Mouse (Mus musculus) ZHBTc4 (cell line): ENCODE results near the gene Mob3a.
A peak's percentile ranks its signal among the peaks of the same experiment; 100 is the strongest.

ENCODE experiments used
- DNase-seq: peaks from one replicate; pipeline ENCODE4 v3.0.0-alpha.2; 2011; ENCODE audit warnings: low read depth, low spot score

Mob3a gene

GRCm38 (mm10) chr10:80677942-80678436 lies 23.8 kb downstream of the Mob3a start, which contains the start of gene Mknk2:
Mknk2 (minus strand) TSS chr10:80678112.
- peak; percentile 36 for DNase-seq

- DNase-seq, result no peak
Measured at GRCm38 (mm10) chr10:80677128-80677875, 24.5 kb downstream of the Mob3a start.

GRCm38 (mm10) chr10:80676198-80676928 lies 25.4 kb downstream of the Mob3a start:
- peak; percentile 100 for DNase-seq

DNA sequence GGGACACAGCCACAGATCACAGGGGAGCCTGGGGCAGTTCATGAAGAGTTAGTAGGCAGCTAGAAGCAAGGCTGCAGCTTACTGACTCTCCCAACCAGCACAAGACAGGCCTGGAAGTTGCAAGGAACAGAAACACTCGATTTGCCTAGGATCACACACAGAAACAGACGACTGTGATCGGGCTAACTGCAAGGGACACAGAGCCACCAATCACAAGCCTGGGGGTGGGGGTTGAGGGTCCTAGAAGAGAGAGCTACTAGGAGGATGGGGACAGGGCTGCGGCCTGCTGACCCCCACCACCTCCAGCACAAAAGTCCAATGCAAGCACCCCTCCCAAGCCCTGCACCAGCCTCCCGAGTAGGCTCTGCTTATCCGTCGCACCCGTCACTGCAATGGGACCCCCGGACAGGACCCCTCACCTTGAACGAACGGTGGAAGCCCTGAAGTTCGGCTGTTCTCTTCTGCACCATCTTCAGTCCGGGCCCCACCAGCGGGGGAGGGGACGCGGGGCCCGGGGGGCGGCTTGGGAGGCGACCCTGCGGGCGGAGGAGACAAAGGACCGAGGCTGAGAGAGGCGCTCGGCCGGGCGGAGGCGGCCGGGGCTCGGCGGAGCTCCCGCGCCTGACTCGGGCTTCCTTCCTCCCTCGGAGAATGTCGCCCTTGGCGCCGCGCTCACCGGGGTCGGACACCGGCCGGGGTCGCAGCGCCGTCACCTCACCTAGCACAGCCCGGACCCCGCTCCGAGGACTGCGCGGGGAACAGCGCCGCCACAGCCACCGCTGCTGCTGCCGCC lies 26.2 kb downstream of the Mob3a start:
- no peak for DNase-seq

- no peak for DNase-seq
Measured at GRCm38 (mm10) chr10:80674851-80675404, 26.8 kb downstream of the Mob3a start.

DNA sequence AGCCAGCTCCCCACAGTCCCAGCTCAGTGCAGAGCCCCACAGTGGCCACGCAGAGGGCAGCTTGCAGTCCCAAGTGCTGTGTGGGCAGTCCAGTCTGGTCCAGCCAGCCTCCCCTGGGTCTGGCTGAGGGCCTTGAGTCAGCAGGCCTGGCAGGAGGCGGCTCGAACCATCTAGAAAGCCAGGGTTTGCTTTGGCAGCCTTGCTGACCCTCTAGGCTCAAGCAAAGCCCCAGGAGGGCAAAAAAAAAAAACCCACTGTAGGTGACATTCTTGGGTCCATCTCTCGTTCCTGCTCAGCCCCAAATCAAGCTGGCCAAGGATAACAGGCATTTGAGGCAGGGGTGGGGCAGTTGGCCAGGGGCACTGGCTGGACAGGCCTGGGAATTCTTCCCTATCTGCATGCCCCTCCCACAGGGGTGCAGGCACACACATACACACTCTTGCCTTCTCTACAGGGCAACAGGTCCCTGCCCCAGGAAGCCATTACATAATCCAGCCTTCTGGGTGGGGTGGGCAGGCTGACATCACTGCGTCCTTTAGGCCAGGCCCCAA lies 27.5 kb downstream of the Mob3a start:
- no peak for DNase-seq

DNA sequence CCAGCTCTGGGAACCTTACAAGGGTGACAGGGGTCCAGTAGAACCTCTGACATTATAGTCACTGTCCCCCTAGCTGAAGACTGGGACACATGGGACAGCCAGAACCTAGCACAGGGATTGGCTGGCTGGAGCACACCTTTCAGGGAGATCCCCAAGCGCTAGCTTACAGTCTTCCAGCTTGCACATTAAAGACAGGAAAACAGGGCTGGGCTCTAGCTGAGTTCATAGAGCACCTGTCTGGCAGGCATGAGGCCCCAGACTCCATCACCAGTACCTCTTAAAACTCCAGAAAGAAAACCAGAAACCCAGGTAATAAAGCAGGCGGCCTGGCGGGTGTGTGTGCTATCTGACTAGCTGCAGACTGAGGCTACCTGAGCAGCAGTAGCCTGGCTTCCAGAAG lies 28.1 kb downstream of the Mob3a start:
- DNase-seq, result no peak

GRCm38 (mm10) chr10:80671936-80672690 lies 29.7 kb downstream of the Mob3a start:
- DNase-seq, result no peak

- no peak for DNase-seq
Measured at GRCm38 (mm10) chr10:80671251-80671650, 30.5 kb downstream of the Mob3a start.

DNA sequence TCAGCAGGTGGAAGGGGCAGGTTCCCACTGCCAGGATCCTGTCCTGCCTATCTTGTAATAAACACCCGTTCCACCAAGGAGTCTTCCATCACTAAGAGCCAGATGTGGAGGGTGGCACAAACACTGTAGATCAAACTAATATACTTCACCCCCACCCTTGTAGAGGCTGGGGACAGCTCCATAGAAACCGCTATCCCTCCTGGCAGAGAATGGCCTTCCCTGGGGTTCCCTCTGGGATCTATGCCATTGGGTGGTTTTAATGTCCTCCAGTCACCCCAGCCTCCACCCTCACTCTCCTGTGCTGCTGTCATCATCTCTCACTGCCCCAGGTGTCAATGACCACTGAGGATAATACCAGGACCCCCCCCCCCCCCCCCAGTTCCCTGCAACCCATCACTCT lies 31.2 kb downstream of the Mob3a start:
- no peak for DNase-seq

GRCm38 (mm10) chr10:80669737-80670485 lies 31.9 kb downstream of the Mob3a start:
- no peak for DNase-seq

DNA sequence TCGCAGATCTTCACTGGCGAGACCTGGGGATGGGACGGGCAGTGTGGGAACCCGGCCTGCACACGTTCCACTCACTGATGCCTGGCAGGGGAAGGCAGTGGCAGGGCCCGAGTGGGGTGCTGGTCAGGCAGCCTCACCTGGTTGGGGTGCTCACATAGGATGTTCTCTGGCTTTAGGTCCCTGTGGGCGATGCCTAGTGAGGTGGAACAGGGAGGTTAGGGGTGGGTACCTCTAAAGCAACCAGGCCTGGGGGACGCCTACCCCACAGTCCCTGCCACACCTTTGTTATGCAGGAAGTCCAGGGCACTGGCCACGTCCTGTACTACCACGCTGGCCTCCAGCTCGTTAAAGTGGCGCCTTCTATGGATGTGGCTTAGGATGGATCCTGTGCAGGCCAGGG lies 32.8 kb downstream of the Mob3a start:
- DNase-seq, result no peak

- DNase-seq, result no peak
Measured at GRCm38 (mm10) chr10:80668614-80669013, 33.2 kb downstream of the Mob3a start.

DNA sequence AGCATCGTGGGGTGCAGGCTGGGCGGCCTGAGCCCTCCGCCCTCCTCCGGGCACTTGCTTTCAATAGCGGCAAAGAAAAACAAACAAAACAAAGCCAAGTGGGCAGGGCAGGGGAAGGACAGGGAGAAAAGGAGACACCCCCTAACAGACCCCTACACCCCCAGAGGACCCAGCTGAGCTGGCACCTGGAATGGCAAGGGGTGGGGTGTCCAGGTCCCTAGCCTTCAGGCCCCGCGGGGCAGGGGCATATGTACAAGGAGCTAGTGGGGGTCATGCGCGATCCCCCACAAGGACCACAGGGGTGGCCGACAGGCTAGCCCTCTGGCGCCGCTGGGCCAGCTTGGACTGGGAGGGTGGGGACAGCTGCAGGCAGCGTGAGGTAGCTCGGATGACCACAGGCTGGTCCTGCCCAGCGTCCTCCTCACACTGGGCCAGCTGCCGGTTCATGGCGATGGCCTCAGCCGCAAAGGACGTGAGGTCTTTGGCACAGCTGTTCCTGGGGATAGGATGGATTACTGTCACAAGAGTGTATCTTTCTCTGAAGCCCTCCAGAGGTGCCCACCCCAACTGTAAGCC lies 34.9 kb downstream of the Mob3a start:
- no peak for DNase-seq

DNA sequence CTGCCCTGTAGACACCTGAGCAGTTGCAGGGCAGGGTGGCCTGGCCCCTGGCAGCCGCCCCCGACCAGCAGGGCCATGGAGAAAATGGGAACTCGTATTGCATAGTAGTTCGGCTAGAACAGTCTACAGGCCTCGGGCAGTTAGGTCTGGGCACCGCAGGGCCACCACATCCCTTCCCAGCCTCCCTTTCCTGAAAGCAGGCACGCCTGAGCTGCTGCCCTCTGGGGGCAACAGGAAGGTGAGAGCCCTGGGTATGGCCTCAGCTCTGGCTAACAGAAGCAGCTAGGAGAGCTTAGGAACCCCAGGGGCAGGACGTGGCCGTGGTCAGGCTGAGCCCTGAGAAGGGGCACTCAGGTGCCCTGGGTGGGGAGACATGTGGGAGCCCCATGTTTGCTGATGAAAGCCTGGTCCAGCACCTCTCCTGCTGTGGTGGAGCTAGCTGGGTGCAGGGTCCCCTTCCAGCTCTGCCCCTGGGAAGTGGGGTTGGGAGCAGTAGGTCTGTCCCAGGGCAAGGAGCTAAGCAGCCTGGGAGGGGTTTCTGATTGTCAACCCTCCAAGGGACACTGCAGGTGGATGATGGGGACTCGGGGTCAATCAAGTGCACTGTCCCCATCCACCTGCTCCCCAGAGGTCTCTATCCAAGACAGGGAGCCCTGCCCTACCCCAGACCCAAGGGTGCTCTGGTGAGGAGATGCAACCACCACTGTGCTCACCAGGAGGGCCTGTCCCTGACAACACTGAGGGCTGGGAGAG lies 35.6 kb downstream of the Mob3a start:
- DNase-seq, result no peak

DNA sequence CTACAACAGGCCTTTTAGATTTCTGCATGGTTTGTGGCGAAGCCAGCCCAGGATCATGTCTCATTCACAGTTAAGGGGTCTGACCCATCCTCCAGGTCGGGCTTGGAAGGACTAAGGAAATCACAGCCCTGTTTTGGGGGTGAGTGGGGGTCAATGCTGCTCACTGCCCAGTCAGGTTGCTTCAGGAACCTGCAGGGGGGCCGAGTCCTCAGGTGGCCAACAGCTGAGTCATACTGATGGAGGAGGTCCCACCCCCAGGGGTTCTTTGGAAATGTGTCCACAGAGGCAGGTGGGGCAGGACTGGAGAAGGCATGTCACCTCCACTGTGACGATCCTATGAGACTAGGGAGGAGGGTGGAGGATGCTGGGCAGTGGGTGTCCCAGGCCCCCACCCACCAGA lies 36.3 kb downstream of the Mob3a start:
- no peak for DNase-seq

GRCm38 (mm10) chr10:80665016-80665380 lies 36.8 kb downstream of the Mob3a start:
- peak; percentile 79 for DNase-seq

DNA sequence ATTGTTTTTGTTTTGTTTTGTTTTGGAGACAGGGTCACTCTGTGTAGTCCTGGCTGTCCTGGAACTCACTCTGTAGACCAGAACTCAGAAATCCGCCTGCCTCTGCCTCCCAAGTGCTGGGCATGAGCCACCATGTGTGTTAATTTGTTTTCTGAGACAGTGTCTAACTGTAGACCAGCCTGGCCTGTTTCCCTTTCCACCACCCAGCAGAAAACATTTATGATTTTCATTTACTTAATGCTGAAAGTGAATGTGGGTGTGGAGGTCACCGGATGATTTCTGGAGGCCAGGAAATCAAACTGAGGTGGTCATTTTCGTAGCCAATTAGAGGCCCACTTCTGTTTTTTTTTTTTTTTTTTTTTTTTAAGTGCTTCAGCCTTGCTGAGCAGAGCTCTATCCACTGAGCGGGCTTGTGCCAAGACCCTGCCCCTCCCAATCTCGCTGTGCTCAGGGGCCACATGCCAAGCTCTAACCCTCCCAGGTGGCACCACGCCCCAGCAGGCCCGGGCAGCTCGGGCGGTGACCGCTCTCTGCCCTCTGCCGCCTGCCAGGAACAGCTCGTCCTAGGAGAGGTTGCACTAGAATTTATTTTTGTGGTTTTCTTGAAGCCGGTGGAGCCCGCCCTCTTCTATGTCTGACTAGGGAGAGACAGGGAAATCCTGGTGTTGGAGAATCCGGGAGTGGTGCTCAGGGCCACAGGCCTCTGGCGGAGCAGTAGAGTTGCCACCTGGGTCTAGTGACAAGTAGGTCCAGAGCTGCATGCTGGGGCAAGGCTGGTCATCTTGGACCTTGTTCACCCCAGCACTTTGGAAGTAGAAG lies 37.4 kb downstream of the Mob3a start:
- peak; percentile 72 for DNase-seq
